25 mouse cellular contexts compared by ENCODE assay signal in the genomic region with DNA sequence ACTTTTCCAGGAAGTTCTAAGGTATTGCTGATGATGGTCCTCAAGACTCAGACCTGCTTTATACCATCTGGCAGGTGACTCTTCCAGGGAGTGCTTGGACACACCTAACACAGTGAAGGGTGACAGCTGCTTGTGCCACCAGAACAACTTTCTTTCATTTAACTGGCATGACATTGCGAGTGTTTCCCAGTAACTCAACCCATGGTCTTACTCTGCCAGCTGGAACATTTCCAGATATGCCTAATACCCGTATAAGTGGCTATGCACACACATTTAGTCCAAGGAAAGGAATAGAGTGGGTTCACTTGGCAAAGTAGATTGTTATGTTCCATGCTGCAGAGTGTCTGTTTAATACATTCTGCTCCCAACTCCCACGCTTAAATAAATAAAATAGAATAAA. TPM values are rescaled to one million over a fixed set of nuclear protein-coding genes. Genes with fewer than 3 reads are reported as not detected.
DNase-seq lines count a peak whose midpoint lies in the region; ATAC-seq and TF ChIP-seq lines count a peak whose summit lies in the region.
"Had no signal": no experiment of that assay in that cellular context is flagged by ENCODE, and none has a peak within 500 bp of the region (broad histone marks: within the 10 kb centered on the region; RNA-seq: fewer than 3 reads in every experiment).

No protein-coding gene starts in this region.

- no peak for ATAC-seq in lung, postnatal 0 days
- ATAC-seq: activated CD4-positive, CD25-positive, alpha-beta regulatory T cell, adult 4 months; forebrain, embryonic 13.5 days; intestine, embryonic 15.5 days had no signal

- no peaks in the 10 kb centered on the region for H3K9me3 ChIP-seq in lung, postnatal 0 days (ENCODE audit: low read length)
- H3K9me3 ChIP-seq: embryonic facial prominence, embryonic 13.5 days; forebrain, embryonic 10.5 days; forebrain, embryonic 13.5 days; heart, embryonic 10.5 days; hindbrain, embryonic 12.5 days; hindbrain, embryonic 15.5 days; intestine, embryonic 15.5 days had no signal

- TF ChIP-seq CTCF in lung, postnatal 0 days (IDR thresholded peaks at IDR 0.05): no peak
- TF ChIP-seq CTCF in brain, embryonic 14.5 days (IDR thresholded peaks at IDR 0.05; ENCODE audit: borderline replicate concordance, extremely low read depth, insufficient read depth, insufficient read length): no peak

- no peak overlapping the region for H3K9ac ChIP-seq in lung, postnatal 0 days (replicated peaks; ENCODE audit: low read depth)
- H3K9ac ChIP-seq: embryonic facial prominence, embryonic 13.5 days; forebrain, embryonic 13.5 days; hindbrain, embryonic 12.5 days; hindbrain, embryonic 15.5 days; intestine, embryonic 15.5 days had no signal

- H3K36me3 ChIP-seq in lung, postnatal 0 days (ENCODE audit: insufficient read depth, low read length): no peaks in the 10 kb centered on the region
- H3K36me3 ChIP-seq: embryonic facial prominence, embryonic 13.5 days; forebrain, embryonic 10.5 days; heart, embryonic 10.5 days; hindbrain, embryonic 12.5 days; hindbrain, embryonic 15.5 days; intestine, embryonic 15.5 days had no signal

- H3K27me3 ChIP-seq in lung, postnatal 0 days (replicated peaks; ENCODE audit: insufficient read depth, low read length): no peaks in the 10 kb centered on the region
- H3K27me3 ChIP-seq: embryonic facial prominence, embryonic 13.5 days; forebrain, embryonic 13.5 days; hindbrain, embryonic 12.5 days; hindbrain, embryonic 15.5 days; intestine, embryonic 15.5 days had no signal

- no peak overlapping the region for H3K27ac ChIP-seq in lung, postnatal 0 days (ENCODE audit: low read length)
- H3K27ac ChIP-seq: embryonic facial prominence, embryonic 13.5 days; forebrain, embryonic 10.5 days; forebrain, embryonic 13.5 days; heart, adult 2 months; heart, embryonic 10.5 days; hindbrain, embryonic 12.5 days; hindbrain, embryonic 15.5 days; intestine, embryonic 15.5 days had no signal

- DNase-seq in heart, adult 11 months: peak; percentile 82
- DNase-seq in heart, postnatal 14 days: no peak
- DNase-seq in lung, postnatal 0 days (ENCODE audit: low spot score): peak; percentile 27
- no peak for DNase-seq in lung, postnatal 10 days
- peak; percentile 11 for DNase-seq in adipocyte (ENCODE audit: low spot score)
- DNase-seq in brain, embryonic 14.5 days (ENCODE audit: low read depth): peak; percentile 36
- DNase-seq: adrenal gland, postnatal 10 days; adrenal gland, postnatal 36 days; cerebellum, adult 11 months; cerebellum, adult 2 months; cerebellum, adult 9-11 months; cerebellum, postnatal 25 days; gastrocnemius, postnatal 25 days; heart, adult 2 months; heart, postnatal 10 days; heart, postnatal 4 days; kidney, adult 11 months had no signal

- H3K4me2 ChIP-seq in lung, postnatal 0 days (replicated peaks; ENCODE audit: low read depth, low read length): no peak overlapping the region
- H3K4me2 ChIP-seq: embryonic facial prominence, embryonic 13.5 days; forebrain, embryonic 13.5 days; hindbrain, embryonic 12.5 days; hindbrain, embryonic 15.5 days; intestine, embryonic 15.5 days had no signal

- WGBS in lung, postnatal 0 days: 53% methylated on average over 3 of the region's 3 CpGs

- TF ChIP-seq POLR2A in brain, embryonic 14.5 days (IDR thresholded peaks at IDR 0.05; ENCODE audit: borderline replicate concordance, extremely low read depth, insufficient read depth, insufficient read length, poor library complexity, severe bottlenecking): no peak

- no peak overlapping the region for H3K4me3 ChIP-seq in lung, postnatal 0 days (ENCODE audit: low read depth, low read length)
- H3K4me3 ChIP-seq: embryonic facial prominence, embryonic 13.5 days; forebrain, embryonic 10.5 days; forebrain, embryonic 13.5 days; heart, adult 2 months; heart, embryonic 10.5 days; hindbrain, embryonic 12.5 days; hindbrain, embryonic 15.5 days; intestine, embryonic 15.5 days had no signal

- intact Hi-C loops in heart, postnatal 14 days (cut with DNase I): no loop called here

- H3K4me1 ChIP-seq in lung, postnatal 0 days (ENCODE audit: insufficient read depth, low read depth, low read length): no peaks in the 10 kb centered on the region
- H3K4me1 ChIP-seq: embryonic facial prominence, embryonic 13.5 days; forebrain, embryonic 10.5 days; forebrain, embryonic 13.5 days; heart, embryonic 10.5 days; hindbrain, embryonic 12.5 days; hindbrain, embryonic 15.5 days; intestine, embryonic 15.5 days had no signal

- TF ChIP-seq EP300 in lung, postnatal 0 days (IDR thresholded peaks at IDR 0.05): no peak

RNA-seq across cellular contexts. Expression of gene Itih5, which starts 50.9 kb away (rescaled TPM):
- total RNA-seq in heart, postnatal 14 days (2021): 10 to 100 TPM; 18.7 to 20.0 TPM
- 3.0 and 4.0 TPM in 2 replicates for polyA plus RNA-seq in lung, postnatal 0 days (2015; fragmentation: Nextera tagmentation; extraction: Ambion mirVana)
- polyA plus RNA-seq in brain, embryonic 14.5 days (2012; rRNA removed): 3.1 and 7.3 TPM in 2 replicates

Comparison
In these comparisons a context has a peak if more than half of its experiments do, and no peak if none do; other contexts are left out.
1. DNase-seq: peak in heart, adult 11 months (single experiment), lung, postnatal 0 days (single experiment), adipocyte (single experiment) and brain, embryonic 14.5 days (single experiment); none in heart, postnatal 14 days (0 of 2) and lung, postnatal 10 days (single experiment).